Mouse (Mus musculus) kidney, embryonic 14.5 days (tissue): ENCODE results near the gene Rhd. TPM values are rescaled to one million over a fixed set of nuclear protein-coding genes. Genes with fewer than 3 reads are reported as not detected.
A peak's percentile ranks its signal among the peaks of the same experiment; 100 is the strongest.
"Not testable (repeated sequence)": the region's sequence is repeated elsewhere in the genome, so short reads cannot be mapped to it uniquely, and the experiment has no call there.

Source experiments
- ATAC-seq: fragments of 200-750 bp; cut with Nextera tagmentation; 2 replicates; pipeline ENCODE4 v1.8.0; 2017; ENCODE audit warnings: moderate number of reproducible peaks, mild to moderate bottlenecking, moderate TSS enrichment, moderate library complexity; ENCODE audit not compliant: low FRiP score, low TSS enrichment
- H3K27ac ChIP-seq: fragments of 300-500 bp; sonication (generic); 2 replicates; pipeline ENCODE4 v1.5.1; 2014; ENCODE audit warnings: low read depth, mild to moderate bottlenecking, low read length, moderate library complexity, mixed read lengths
- H3K27me3 ChIP-seq: fragments of 300-500 bp; sonication (generic); 2 replicates; pipeline ENCODE4 v1.6.1; 2014; ENCODE audit warnings: mild to moderate bottlenecking, low read length; ENCODE audit not compliant: control insufficient read depth, insufficient read depth
- H3K36me3 ChIP-seq: fragments of 300-500 bp; sonication (generic); 2 replicates; pipeline ENCODE4 v1.6.1; 2014; ENCODE audit warnings: low read length, mixed read lengths; ENCODE audit not compliant: control insufficient read depth, insufficient read depth
- H3K4me1 ChIP-seq: fragments of 300-500 bp; sonication (generic); 2 replicates; pipeline ENCODE4 v1.6.1; 2014; ENCODE audit warnings: low read length, mixed read lengths; ENCODE audit not compliant: control insufficient read depth, insufficient read depth
- H3K4me2 ChIP-seq: fragments of 300-500 bp; sonication (generic); replicated peaks from 2 replicates; pipeline ENCODE4 v1.6.1; 2014; ENCODE audit warnings: low read depth, mild to moderate bottlenecking, low read length
- H3K4me3 ChIP-seq: fragments of 300-500 bp; sonication (generic); 2 replicates; pipeline ENCODE4 v1.5.1; 2014; ENCODE audit warnings: mild to moderate bottlenecking, low read length
- H3K9ac ChIP-seq: fragments of 300-500 bp; sonication (generic); 2 replicates; pipeline ENCODE4 v1.6.1; 2014; ENCODE audit warnings: low read depth, mild to moderate bottlenecking, low read length, moderate library complexity
- H3K9me3 ChIP-seq: fragments of 300-500 bp; sonication (generic); 2 replicates; pipeline ENCODE4 v1.6.1; 2016; ENCODE audit warnings: low read length; ENCODE audit not compliant: control insufficient read depth
- WGBS: fragments of 180-500 bp; shearing (Covaris S2); extraction: QIAGEN DNeasy Blood & Tissue Kit; methylation state at CpG from one replicate; pipeline ENCODE4 v1.1.7; 2014; 5-methylcytosine and 5-hydroxymethylcytosine counted together
- polyA plus RNA-seq: library from polyadenylated mRNA; unstranded; fragments of >200 nt; fragmentation: Nextera tagmentation; extraction: Ambion mirVana; gene quantifications from 2 replicates; pipeline ENCODE4 v1.2.1, GENCODE M21; 2014

Rhd gene
- polyA plus RNA-seq, 1 experiment from 2014 or later, result 1.1 TPM

- 57% methylated on average over 1 of the region's 1 CpGs for WGBS
- no peak for ATAC-seq
Measured at GRCm38 (mm10) chr4:134838221-134838620, 26.1 kb upstream of the Rhd start.

GRCm38 (mm10) chr4:134838706-134839105 lies 25.6 kb upstream of the Rhd start:
- not testable (repeated sequence) for H3K9ac ChIP-seq, H3K4me3 ChIP-seq, ATAC-seq, H3K4me2 ChIP-seq, H3K27me3 ChIP-seq, H3K9me3 ChIP-seq, H3K27ac ChIP-seq, H3K4me1 ChIP-seq
- peaks cover 13% of the 10 kb centered on the region; the same call in 1 of the 2 replicates for H3K36me3 ChIP-seq
- 88% methylated on average over 3 of the region's 3 CpGs for WGBS

More at GRCm38 (mm10) chr4:134838221-134838620, 26.1 kb upstream of the Rhd start:
- H3K9ac ChIP-seq, result no peak overlapping the region
- H3K9me3 ChIP-seq, result no peaks in the 10 kb centered on the region
- H3K4me2 ChIP-seq, result no peak overlapping the region
- no peaks in the 10 kb centered on the region for H3K27me3 ChIP-seq
- peaks cover 13% of the 10 kb centered on the region; the same call in 1 of the 2 replicates for H3K36me3 ChIP-seq
- 0 out of 2 replicates have a peak, but pooled peaks cover 5% of the 10 kb centered on the region for H3K4me1 ChIP-seq
- no peak overlapping the region for H3K27ac ChIP-seq
- no peak overlapping the region for H3K4me3 ChIP-seq

- no peak for ATAC-seq
- 94% methylated on average over 1 of the region's 1 CpGs for WGBS
Measured at GRCm38 (mm10) chr4:134840231-134840630, 24.1 kb upstream of the Rhd start.

GRCm38 (mm10) chr4:134843566-134843965 lies 20.8 kb upstream of the Rhd start:
- H3K9ac ChIP-seq, result no peak overlapping the region
- no peak overlapping the region for H3K4me2 ChIP-seq
- H3K4me3 ChIP-seq, result no peak overlapping the region
- no peaks in the 10 kb centered on the region for H3K36me3 ChIP-seq
- no peak for ATAC-seq
- H3K9me3 ChIP-seq, result no peaks in the 10 kb centered on the region
- H3K27ac ChIP-seq, result no peak overlapping the region
- 0 out of 2 replicates have a peak, but pooled peaks cover under 1% of the 10 kb centered on the region for H3K4me1 ChIP-seq
- WGBS, result 84% methylated on average over 4 of the region's 4 CpGs
- H3K27me3 ChIP-seq, result no peaks in the 10 kb centered on the region

More at GRCm38 (mm10) chr4:134840231-134840630, 24.1 kb upstream of the Rhd start:
- Histone ChIP-seq H3K27ac (no peak overlapping the region), H3K4me3 (no peak overlapping the region), H3K27me3 (no peaks in the 10 kb centered on the region), H3K4me2 (no peak overlapping the region), H3K36me3 (peaks cover 13% of the 10 kb centered on the region; the same call in 1 of the 2 replicates), H3K4me1 (0 out of 2 replicates have a peak, but pooled peaks cover 5% of the 10 kb centered on the region), H3K9ac (no peak overlapping the region), H3K9me3 (no peaks in the 10 kb centered on the region)

- Histone ChIP-seq H3K9me3 (no peaks in the 10 kb centered on the region), H3K4me3 (no peak overlapping the region), H3K9ac (no peak overlapping the region), H3K4me2 (no peak overlapping the region), H3K4me1 (peaks cover 14% of the 10 kb centered on the region), H3K27me3 (no peaks in the 10 kb centered on the region), H3K27ac (no peak overlapping the region), H3K36me3 (no peaks in the 10 kb centered on the region)
- no peak for ATAC-seq
- WGBS, result 83% methylated on average over 4 of the region's 4 CpGs
Measured at GRCm38 (mm10) chr4:134847587-134847986, 16.7 kb upstream of the Rhd start.

GRCm38 (mm10) chr4:134850551-134850950 lies 13.8 kb upstream of the Rhd start:
- no peak for ATAC-seq
- no peaks in the 10 kb centered on the region for H3K27me3 ChIP-seq
- no peaks in the 10 kb centered on the region for H3K36me3 ChIP-seq
- H3K4me2 ChIP-seq, result no peak overlapping the region
- no peak overlapping the region for H3K27ac ChIP-seq
- H3K4me1 ChIP-seq, result peaks cover 14% of the 10 kb centered on the region
- no peak overlapping the region for H3K9ac ChIP-seq
- no peak overlapping the region for H3K4me3 ChIP-seq
- 66% methylated on average over 4 of the region's 4 CpGs for WGBS
- H3K9me3 ChIP-seq, result no peaks in the 10 kb centered on the region

- Histone ChIP-seq H3K36me3 (no peaks in the 10 kb centered on the region), H3K4me3 (peak overlapping the region; percentile 84; the same call in 1 of the 2 replicates), H3K9me3 (no peaks in the 10 kb centered on the region), H3K27ac (no peak overlapping the region), H3K4me2 (peak overlapping the region; percentile 87), H3K27me3 (no peaks in the 10 kb centered on the region), H3K4me1 (peaks cover 18% of the 10 kb centered on the region), H3K9ac (peak overlapping the region; percentile 94; the same call in 1 of the 2 replicates)
- ATAC-seq, result no peak
- 36% methylated on average over 2 of the region's 2 CpGs for WGBS
Measured at GRCm38 (mm10) chr4:134851236-134851635, 13.1 kb upstream of the Rhd start.

GRCm38 (mm10) chr4:134851876-134852275 lies 12.5 kb upstream of the Rhd start:
- 9% methylated on average over 14 of the region's 14 CpGs for WGBS
- Histone ChIP-seq H3K4me3 (peak overlapping the region; percentile 84), H3K4me2 (peak overlapping the region; percentile 87), H3K9ac (peak overlapping the region; percentile 94), H3K36me3 (no peaks in the 10 kb centered on the region), H3K27ac (no peak overlapping the region), H3K4me1 (peaks cover 24% of the 10 kb centered on the region), H3K27me3 (no peaks in the 10 kb centered on the region), H3K9me3 (no peaks in the 10 kb centered on the region)
- no peak for ATAC-seq

GRCm38 (mm10) chr4:134852438-134853255 lies 11.7 kb upstream of the Rhd start:
- Histone ChIP-seq H3K4me3 (peak overlapping the region; percentile 84), H3K27ac (peak overlapping the region; percentile 73), H3K9me3 (no peaks in the 10 kb centered on the region), H3K4me2 (peak overlapping the region; percentile 87), H3K4me1 (peaks cover 24% of the 10 kb centered on the region), H3K9ac (peak overlapping the region; percentile 94), H3K36me3 (no peaks in the 10 kb centered on the region), H3K27me3 (no peaks in the 10 kb centered on the region)
- peak; percentile 37 for ATAC-seq
- under 1% methylated on average over 56 of the region's 106 CpGs for WGBS
